Mouse (Mus musculus): ENCODE results near the gene Ccdc54.
A peak's percentile ranks its signal among the peaks of the same experiment; 100 is the strongest.

Ccdc54 gene

GRCm38 (mm10) chr16:50591054-50591453 is at the start of gene Ccdc54:
TSS of gene Ccdc54 (minus strand) at chr16:50591154.
- no peak for DNase-seq (ENCODE audit: low read depth, low spot score)

GRCm38 (mm10) chr16:50632585-50632984 is 41.6 kb upstream of the Ccdc54 start:
- no peak for DNase-seq (ENCODE audit: low read depth, low spot score)

GRCm38 (mm10) chr16:50615569-50615968 is 24.6 kb upstream of the Ccdc54 start:
- no peak for DNase-seq (ENCODE audit: low read depth, low spot score)

GRCm38 (mm10) chr16:50612944-50613343 is 22.0 kb upstream of the Ccdc54 start:
- DNase-seq (ENCODE audit: low read depth, low spot score): no peak

GRCm38 (mm10) chr16:50610580-50610979 is 19.6 kb upstream of the Ccdc54 start:
- DNase-seq (ENCODE audit: low read depth, low spot score): no peak

- DNase-seq (ENCODE audit: low read depth, low spot score): no peak
Measured at GRCm38 (mm10) chr16:50607776-50608562, 17.0 kb upstream of the Ccdc54 start.

- no peak for DNase-seq (ENCODE audit: low read depth, low spot score)
Measured at GRCm38 (mm10) chr16:50604826-50605225, 13.9 kb upstream of the Ccdc54 start.

- no peak for DNase-seq (ENCODE audit: low read depth, low spot score)
Measured at GRCm38 (mm10) chr16:50601947-50602346, 11.0 kb upstream of the Ccdc54 start.

- no peak for DNase-seq (ENCODE audit: low read depth, low spot score)
Measured at GRCm38 (mm10) chr16:50600665-50601064, 9.7 kb upstream of the Ccdc54 start.

GRCm38 (mm10) chr16:50596679-50597078 is 5.7 kb upstream of the Ccdc54 start:
- DNase-seq (ENCODE audit: low read depth, low spot score): no peak

GRCm38 (mm10) chr16:50596171-50596570 is 5.2 kb upstream of the Ccdc54 start:
- no peak for DNase-seq (ENCODE audit: low read depth, low spot score)

- DNase-seq (ENCODE audit: low read depth, low spot score): no peak
Measured at GRCm38 (mm10) chr16:50594876-50595275, 3.9 kb upstream of the Ccdc54 start.

- no peak for DNase-seq (ENCODE audit: low read depth, low spot score)
Measured at GRCm38 (mm10) chr16:50593361-50593760, 2.4 kb upstream of the Ccdc54 start.

- DNase-seq (ENCODE audit: low read depth, low spot score): no peak
Measured at GRCm38 (mm10) chr16:50589574-50590151, 1.3 kb downstream of the Ccdc54 start.

- DNase-seq (ENCODE audit: low read depth, low spot score): no peak
Measured at GRCm38 (mm10) chr16:50588191-50588590, 2.8 kb downstream of the Ccdc54 start.

- no peak for DNase-seq (ENCODE audit: low read depth, low spot score)
Measured at GRCm38 (mm10) chr16:50587139-50587538, 3.8 kb downstream of the Ccdc54 start.

GRCm38 (mm10) chr16:50578361-50578760 is 12.6 kb downstream of the Ccdc54 start:
- DNase-seq (ENCODE audit: low read depth, low spot score): no peak

- peak; percentile 8 for DNase-seq (ENCODE audit: low read depth, low spot score)
Measured at GRCm38 (mm10) chr16:50572557-50572956, 18.4 kb downstream of the Ccdc54 start.

- DNase-seq (ENCODE audit: low read depth, low spot score): no peak
Measured at GRCm38 (mm10) chr16:50559163-50559771, 31.7 kb downstream of the Ccdc54 start.

- DNase-seq (ENCODE audit: low read depth, low spot score): no peak
Measured at GRCm38 (mm10) chr16:50553828-50554227, 37.1 kb downstream of the Ccdc54 start.

- DNase-seq (ENCODE audit: low read depth, low spot score): no peak
Measured at GRCm38 (mm10) chr16:50551871-50552528, 39.0 kb downstream of the Ccdc54 start.

- DNase-seq (ENCODE audit: low read depth, low spot score): no peak
Measured at GRCm38 (mm10) chr16:50550927-50551326, 40.0 kb downstream of the Ccdc54 start.

Measured in forelimb bud, embryonic 11.5 days (tissue).